Comparison of ENCODE assay signal across 1 mouse cellular context in genomic region chrX:162902040-162902734, GRCm38 (mm10).
TF ChIP-seq lines count a peak whose summit lies in the region.

No protein-coding gene starts in this region.

TF ChIP-seq in CH12.LX, 34 proteins besides CTCF, POLR2A, EP300 and RAD21 (continued from another document):
- TF ChIP-seq ETS1 (conservative IDR thresholded peaks at IDR 0.05; ENCODE audit: low read depth, low read length) (peak; percentile 26; the same call in 1 of the 2 replicates), MXI1 (IDR thresholded peaks at IDR 0.05; ENCODE audit: low read depth, low read length) (peak; percentile 70), ZNF384 (IDR thresholded peaks at IDR 0.05; ENCODE audit: low read depth, low read length) (no peak), IRF4 (IDR thresholded peaks at IDR 0.05; ENCODE audit: low read depth, low read length) (peak; percentile 85), JUN (IDR thresholded peaks at IDR 0.05; ENCODE audit: insufficient read depth, low read depth, low read length) (no peak), CHD1 (IDR thresholded peaks at IDR 0.05; ENCODE audit: low read depth, low read length) (no peak), HCFC1 (IDR thresholded peaks at IDR 0.05; ENCODE audit: low read depth, low read length) (no peak), MEF2A (IDR thresholded peaks at IDR 0.05; ENCODE audit: borderline replicate concordance, low read depth, low read length) (no peak), TCF12 (IDR thresholded peaks at IDR 0.05; ENCODE audit: low read depth, low read length) (0 out of 2 replicates have a peak, but pooled peaks have one; percentile 10), BHLHE40 (IDR thresholded peaks at IDR 0.05; ENCODE audit: low read depth, low read length) (peak; percentile 59), RCOR1 (conservative IDR thresholded peaks at IDR 0.05; ENCODE audit: low read depth, low read length) (no peak), SIN3A (IDR thresholded peaks at IDR 0.05; ENCODE audit: low read length) (peak; percentile 73; the same call in 1 of the 2 replicates), MAFK (IDR thresholded peaks at IDR 0.05; ENCODE audit: insufficient replicate concordance, low read length) (no peak)
